Mouse (Mus musculus) stomach, embryonic 16.5 days (tissue): ENCODE measurements around the gene Tgfbr3. TPM values are rescaled to one million over a fixed set of nuclear protein-coding genes. Genes with fewer than 3 reads are reported as not detected.

Experiments used
- ATAC-seq: fragments of 200-750 bp; cut with Nextera tagmentation; 2 replicates; pipeline ENCODE4 v1.8.0; 2017; ENCODE audit warnings: moderate number of reproducible peaks, moderate TSS enrichment; ENCODE audit not compliant: insufficient read depth, low FRiP score
- H3K27ac ChIP-seq: fragments of 300-500 bp; sonication (generic); 2 replicates; pipeline ENCODE4 v1.5.1; 2014; ENCODE audit warnings: low read length
- H3K27me3 ChIP-seq: fragments of 300-500 bp; sonication (generic); 2 replicates; pipeline ENCODE4 v1.6.1; 2014; ENCODE audit warnings: low read length, control low read depth, mixed read lengths; ENCODE audit not compliant: control insufficient read depth, insufficient read depth
- H3K36me3 ChIP-seq: fragments of 300-500 bp; sonication (generic); 2 replicates; pipeline ENCODE4 v1.6.1; 2014; ENCODE audit warnings: low read length; ENCODE audit not compliant: control insufficient read depth, insufficient read depth
- H3K4me1 ChIP-seq: fragments of 300-500 bp; sonication (generic); 2 replicates; pipeline ENCODE4 v1.6.1; 2014; ENCODE audit warnings: low read length, control low read depth, mixed read lengths; ENCODE audit not compliant: control insufficient read depth, insufficient read depth
- H3K4me2 ChIP-seq: fragments of 300-500 bp; sonication (generic); 2 replicates; pipeline ENCODE4 v1.6.1; 2014; ENCODE audit warnings: low read depth, low read length, mixed read lengths
- H3K4me3 ChIP-seq: fragments of 300-500 bp; sonication (generic); replicated peaks from 2 replicates; pipeline ENCODE4 v1.5.1; 2014; ENCODE audit warnings: mild to moderate bottlenecking, low read length
- H3K9ac ChIP-seq: fragments of 300-500 bp; sonication (generic); 2 replicates; pipeline ENCODE4 v1.6.1; 2014; ENCODE audit warnings: low read length
- H3K9me3 ChIP-seq: fragments of 300-500 bp; sonication (generic); replicated peaks from 2 replicates; pipeline ENCODE4 v1.6.1; 2016; ENCODE audit warnings: low read length, control low read depth; ENCODE audit not compliant: control insufficient read depth
- whole genome bisulfite sequencing: fragments of 180-500 bp; shearing (Covaris S2); extraction: QIAGEN DNeasy Blood & Tissue Kit; methylation state at CpG from one replicate; pipeline ENCODE4 v1.1.7; 2014; 5-methylcytosine and 5-hydroxymethylcytosine counted together
- polyA plus RNA-seq: library from polyadenylated mRNA; unstranded; fragments of >200 nt; fragmentation: Nextera tagmentation; extraction: Ambion mirVana; gene quantifications from 2 replicates; pipeline ENCODE4 v1.2.1, GENCODE M21; 2015

Gene Tgfbr3
- polyA plus RNA-seq, 1 experiment from 2014 or later = 31.1 TPM

- no peak overlapping the region for H3K4me2 ChIP-seq
- WGBS = 48% methylated on average over 8 of the region's 8 CpGs
- no peak overlapping the region for H3K9ac ChIP-seq
- no peaks in the 10 kb centered on the region for H3K9me3 ChIP-seq
- no peak overlapping the region for H3K4me3 ChIP-seq
- no peaks in the 10 kb centered on the region for H3K27me3 ChIP-seq
- ATAC-seq = peak; percentile 72; the same call in 1 of the 2 replicates
- H3K36me3 ChIP-seq = no peaks in the 10 kb centered on the region
- H3K27ac ChIP-seq = no peak overlapping the region; the same call in 1 of the 2 replicates
- peaks cover 15% of the 10 kb centered on the region for H3K4me1 ChIP-seq
Observed at GRCm38 (mm10) chr5:107079920-107080319, 209.5 kb downstream of the Tgfbr3 start.

GRCm38 (mm10) chr5:107079146-107079638 lies 210.2 kb downstream of the Tgfbr3 start:
- Histone ChIP-seq H3K4me2 (no peak overlapping the region), H3K4me3 (no peak overlapping the region), H3K9ac (no peak overlapping the region), H3K9me3 (no peaks in the 10 kb centered on the region), H3K36me3 (no peaks in the 10 kb centered on the region), H3K27me3 (no peaks in the 10 kb centered on the region), H3K27ac (peak overlapping the region; percentile 8), H3K4me1 (peaks cover 15% of the 10 kb centered on the region)
- peak; percentile 45; the same call in 1 of the 2 replicates for ATAC-seq
- WGBS = 15% methylated on average over 11 of the region's 11 CpGs

GRCm38 (mm10) chr5:107078361-107078760 lies 211.1 kb downstream of the Tgfbr3 start:
- WGBS = 92% methylated on average over 3 of the region's 3 CpGs
- H3K9ac ChIP-seq = no peak overlapping the region

GRCm38 (mm10) chr5:107077900-107078299 lies 211.5 kb downstream of the Tgfbr3 start:
- 92% methylated on average over 7 of the region's 7 CpGs for WGBS
- H3K27me3 ChIP-seq = no peaks in the 10 kb centered on the region
- no peak overlapping the region for H3K4me2 ChIP-seq
- ATAC-seq = no peak
- H3K4me3 ChIP-seq = no peak overlapping the region
- no peaks in the 10 kb centered on the region for H3K9me3 ChIP-seq
- peaks cover 15% of the 10 kb centered on the region for H3K4me1 ChIP-seq
- H3K36me3 ChIP-seq = no peaks in the 10 kb centered on the region
- no peak overlapping the region for H3K27ac ChIP-seq
- H3K9ac ChIP-seq = no peak overlapping the region

More at GRCm38 (mm10) chr5:107078361-107078760, 211.1 kb downstream of the Tgfbr3 start:
- no peak for ATAC-seq
- Histone ChIP-seq H3K27ac (no peak overlapping the region), H3K4me2 (no peak overlapping the region), H3K36me3 (no peaks in the 10 kb centered on the region), H3K4me3 (no peak overlapping the region), H3K4me1 (peaks cover 15% of the 10 kb centered on the region), H3K27me3 (no peaks in the 10 kb centered on the region), H3K9me3 (no peaks in the 10 kb centered on the region)

- Histone ChIP-seq H3K27ac (peak overlapping the region; percentile 22; the same call in 1 of the 2 replicates), H3K4me2 (no peak overlapping the region), H3K4me1 (peaks cover 14% of the 10 kb centered on the region), H3K27me3 (no peaks in the 10 kb centered on the region), H3K4me3 (no peak overlapping the region), H3K9ac (no peak overlapping the region), H3K9me3 (no peaks in the 10 kb centered on the region), H3K36me3 (no peaks in the 10 kb centered on the region)
- ATAC-seq = no peak
- 54% methylated on average over 13 of the region's 13 CpGs for WGBS
Observed at GRCm38 (mm10) chr5:107074980-107075583, 214.3 kb downstream of the Tgfbr3 start.

- ATAC-seq = no peak
- Histone ChIP-seq H3K4me1 (peaks cover 7% of the 10 kb centered on the region), H3K4me2 (no peak overlapping the region), H3K4me3 (no peak overlapping the region), H3K9me3 (no peaks in the 10 kb centered on the region), H3K27ac (no peak overlapping the region), H3K9ac (no peak overlapping the region), H3K27me3 (no peaks in the 10 kb centered on the region), H3K36me3 (no peaks in the 10 kb centered on the region)
- 59% methylated on average over 4 of the region's 4 CpGs for WGBS
Observed at GRCm38 (mm10) chr5:107074350-107074749, 215.1 kb downstream of the Tgfbr3 start.

GRCm38 (mm10) chr5:107073536-107073935 lies 215.9 kb downstream of the Tgfbr3 start:
- Histone ChIP-seq H3K27me3 (no peaks in the 10 kb centered on the region), H3K9me3 (no peaks in the 10 kb centered on the region), H3K4me2 (no peak overlapping the region), H3K4me3 (no peak overlapping the region), H3K9ac (no peak overlapping the region), H3K36me3 (no peaks in the 10 kb centered on the region), H3K27ac (no peak overlapping the region), H3K4me1 (no peaks in the 10 kb centered on the region)
- 49% methylated on average over 3 of the region's 3 CpGs for WGBS
- no peak for ATAC-seq

GRCm38 (mm10) chr5:107068146-107068545 lies 221.3 kb downstream of the Tgfbr3 start:
- no peaks in the 10 kb centered on the region for H3K9me3 ChIP-seq
- no peak for ATAC-seq
- H3K27ac ChIP-seq = no peak overlapping the region
- no peak overlapping the region for H3K4me3 ChIP-seq
- no peaks in the 10 kb centered on the region for H3K36me3 ChIP-seq
- H3K9ac ChIP-seq = no peak overlapping the region
- no peaks in the 10 kb centered on the region for H3K27me3 ChIP-seq
- no peak overlapping the region for H3K4me2 ChIP-seq
- 75% methylated on average over 5 of the region's 5 CpGs for WGBS
- no peaks in the 10 kb centered on the region for H3K4me1 ChIP-seq

- H3K9ac ChIP-seq = no peak overlapping the region
- no peak overlapping the region for H3K4me2 ChIP-seq
- no peak for ATAC-seq
- no peaks in the 10 kb centered on the region for H3K36me3 ChIP-seq
- H3K4me3 ChIP-seq = no peak overlapping the region
- no peaks in the 10 kb centered on the region for H3K9me3 ChIP-seq
- WGBS = 65% methylated on average over 7 of the region's 7 CpGs
- H3K27me3 ChIP-seq = no peaks in the 10 kb centered on the region
- H3K4me1 ChIP-seq = no peaks in the 10 kb centered on the region
- no peak overlapping the region for H3K27ac ChIP-seq
Observed at GRCm38 (mm10) chr5:107067531-107067930, 221.9 kb downstream of the Tgfbr3 start.
